Mouse (Mus musculus) C2C12 (cell line): ENCODE data around the gene Actn1.
"Not testable (repeated sequence)": the region's sequence is repeated elsewhere in the genome, so short reads cannot be mapped to it uniquely, and the experiment has no call there.

Experiments used
- CEBPB ChIP-seq: IDR thresholded peaks from one replicate; pipeline ENCODE4 v1.6.1; 2011; ENCODE audit warnings: low read depth, mild to moderate bottlenecking, control low read depth, moderate library complexity
- CTCF ChIP-seq: IDR thresholded peaks from one replicate; pipeline ENCODE4 v1.5.1; 2011; ENCODE audit not compliant: control insufficient read depth, insufficient read depth, insufficient read length
- FOSL1 ChIP-seq: IDR thresholded peaks from one replicate; pipeline ENCODE4 v1.8.0; 2011; ENCODE audit warnings: mild to moderate bottlenecking, low read length; ENCODE audit not compliant: poor library complexity, insufficient read depth, severe bottlenecking
- MAX ChIP-seq: IDR thresholded peaks from one replicate; pipeline ENCODE4 v1.6.1; 2011; ENCODE audit warnings: mild to moderate bottlenecking, control low read depth
- MYOD1 ChIP-seq: IDR thresholded peaks from one replicate; pipeline ENCODE4 v1.6.1; 2011; ENCODE audit warnings: low read depth; ENCODE audit not compliant: control insufficient read depth, insufficient read length
- MYOG ChIP-seq: IDR thresholded peaks from one replicate; pipeline ENCODE4 v1.6.1; 2011; ENCODE audit not compliant: control insufficient read depth, insufficient read length; ENCODE audit errors: extremely low read depth
- USF1 ChIP-seq: IDR thresholded peaks from one replicate; pipeline ENCODE4 v1.6.1; 2011; ENCODE audit warnings: low read depth, mild to moderate bottlenecking, control low read depth, moderate library complexity

- TF ChIP-seq CTCF, MAX, FOSL1, USF1, MYOG, CEBPB, MYOD1: not testable (repeated sequence)
Observed at GRCm38 (mm10) chr12:80264388-80264787, 4.2 kb upstream of the Actn1 start.
